Mouse (Mus musculus): ENCODE measurements around the gene Drd4. TPM values are rescaled to one million over a fixed set of nuclear protein-coding genes. Genes with fewer than 3 reads are reported as not detected.

Drd4 gene
- total and polyA plus RNA-seq, 3 experiments: 0.38 TPM; not detected in 2

DNA sequence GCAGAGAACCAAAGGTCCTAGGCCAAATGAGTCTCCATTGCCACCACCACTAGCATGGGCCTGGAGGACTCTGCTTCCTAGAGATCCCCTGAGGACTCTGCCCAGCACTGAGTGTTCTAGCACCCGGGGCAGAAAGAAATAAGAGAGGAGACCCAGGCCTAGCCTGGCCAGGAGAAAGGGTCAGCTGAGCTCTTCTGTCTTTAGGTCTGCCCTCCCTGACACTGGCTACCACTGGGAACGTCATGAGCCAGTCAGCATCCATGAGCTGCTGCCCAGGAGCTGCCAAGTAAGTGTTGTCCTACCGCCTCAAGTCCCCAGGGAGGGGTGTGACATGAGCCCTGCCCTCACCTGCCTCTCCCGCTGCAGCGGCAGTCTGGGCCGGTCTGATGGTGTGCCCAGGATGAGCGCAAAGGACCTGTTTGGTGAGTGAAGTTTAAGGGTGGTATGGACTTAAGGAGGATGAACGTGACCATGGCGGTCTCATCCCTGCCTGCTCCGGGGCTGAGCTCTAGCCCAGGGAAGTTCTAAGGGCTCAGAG, 50.0 kb downstream of the Drd4 start:
- ATAC-seq (ENCODE audit: extremely low read depth, insufficient number of reproducible peaks, low FRiP score, poor library complexity, severe bottlenecking) (no peak), DNase-seq (ENCODE audit: low spot score) (no peak)
- H3K4me3 ChIP-seq (ENCODE audit: low read depth, low read length): no peak overlapping the region
- H3K9me3 ChIP-seq (replicated peaks): no peaks in the 10 kb centered on the region
- TF ChIP-seq GATA2 (IDR thresholded peaks at IDR 0.05; ENCODE audit: borderline replicate concordance, low read depth, low read length): no peak
- no peak for TF ChIP-seq CTCF (IDR thresholded peaks at IDR 0.05; ENCODE audit: low read depth, low read length)
- TF ChIP-seq TAL1 (conservative IDR thresholded peaks at IDR 0.05; ENCODE audit: low read depth, low read length): no peak
- TF ChIP-seq POLR2AphosphoS5 (IDR thresholded peaks at IDR 0.05; ENCODE audit: insufficient replicate concordance, low read depth, low read length): no peak
- TF ChIP-seq GATA1 (IDR thresholded peaks at IDR 0.05; ENCODE audit: borderline replicate concordance, low read length): no peak
- peaks cover 5% of the 10 kb centered on the region for H3K36me3 ChIP-seq (replicated peaks)
- peaks cover 40% of the 10 kb centered on the region for H3K27me3 ChIP-seq (ENCODE audit: insufficient read depth, low read length)
- peaks cover 19% of the 10 kb centered on the region for H3K4me1 ChIP-seq (ENCODE audit: insufficient read depth, low read depth, low read length)

DNA sequence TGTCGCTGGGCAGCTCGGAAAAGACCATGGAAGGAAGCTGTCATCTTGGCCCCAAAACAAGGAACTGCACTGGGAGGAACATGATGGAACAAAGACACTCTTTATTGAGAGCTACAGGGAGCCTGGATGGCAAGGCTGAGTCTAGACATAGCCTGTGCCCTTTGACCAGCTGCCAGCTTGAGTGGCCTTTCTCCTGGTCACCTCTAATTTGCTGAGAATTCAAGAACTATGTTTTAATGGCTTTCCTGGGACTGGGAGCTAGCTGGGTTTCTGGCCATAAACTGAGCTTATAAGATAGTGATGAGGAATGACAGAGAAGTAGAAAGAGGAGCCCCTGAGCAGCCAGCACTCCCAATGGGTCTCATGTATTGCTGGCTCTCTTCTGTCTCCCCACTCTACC, 51.4 kb downstream of the Drd4 start:
- DNase-seq (ENCODE audit: low spot score) (no peak), ATAC-seq (ENCODE audit: extremely low read depth, insufficient number of reproducible peaks, low FRiP score, poor library complexity, severe bottlenecking) (no peak)
- H3K9me3 ChIP-seq (replicated peaks): no peaks in the 10 kb centered on the region

DNA sequence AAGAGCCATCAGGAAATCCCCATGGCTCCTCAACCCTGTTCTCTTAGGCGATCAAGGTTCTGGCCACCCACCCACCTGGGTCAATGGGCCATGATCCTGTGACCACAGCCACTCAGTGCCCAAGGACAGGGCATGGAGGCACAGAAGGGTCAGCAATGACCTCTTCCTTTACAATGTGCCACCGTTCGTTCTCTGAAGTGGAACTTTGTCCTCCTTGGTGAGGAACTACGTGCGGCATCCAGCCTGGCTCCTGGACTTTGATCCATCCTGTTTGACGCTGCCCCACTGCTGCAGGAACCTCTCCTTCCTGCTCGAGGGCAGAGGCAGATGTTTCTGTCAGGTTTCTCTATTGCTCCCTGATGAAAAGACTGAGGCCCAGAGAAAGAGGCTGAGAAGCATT, 51.9 kb downstream of the Drd4 start:
- no peaks in the 10 kb centered on the region for H3K36me3 ChIP-seq (replicated peaks)
- DNase-seq (ENCODE audit: low spot score): no peak
- peaks cover 39% of the 10 kb centered on the region for H3K27me3 ChIP-seq (ENCODE audit: insufficient read depth, low read length)
- H3K4me1 ChIP-seq (ENCODE audit: insufficient read depth, low read depth, low read length): peaks cover 5% of the 10 kb centered on the region
- no peak overlapping the region for H3K4me3 ChIP-seq (ENCODE audit: low read depth, low read length)
- H3K9me3 ChIP-seq (replicated peaks): no peaks in the 10 kb centered on the region
- no peak for TF ChIP-seq GATA1 (IDR thresholded peaks at IDR 0.05; ENCODE audit: borderline replicate concordance, low read length)
- no peak for TF ChIP-seq TAL1 (conservative IDR thresholded peaks at IDR 0.05; ENCODE audit: low read depth, low read length)
- TF ChIP-seq CTCF (IDR thresholded peaks at IDR 0.05; ENCODE audit: low read depth, low read length): no peak
- no peak for TF ChIP-seq POLR2AphosphoS5 (IDR thresholded peaks at IDR 0.05; ENCODE audit: insufficient replicate concordance, low read depth, low read length)
- no peak for ATAC-seq (ENCODE audit: extremely low read depth, insufficient number of reproducible peaks, low FRiP score, poor library complexity, severe bottlenecking)

More for the DNA sequence above, 51.4 kb downstream of the Drd4 start:
- peaks cover 40% of the 10 kb centered on the region for H3K27me3 ChIP-seq (ENCODE audit: insufficient read depth, low read length)
- H3K4me1 ChIP-seq (ENCODE audit: insufficient read depth, low read depth, low read length): peaks cover 10% of the 10 kb centered on the region
- H3K36me3 ChIP-seq (replicated peaks): no peaks in the 10 kb centered on the region
- no peak overlapping the region for H3K4me3 ChIP-seq (ENCODE audit: low read depth, low read length)
- TF ChIP-seq POLR2AphosphoS5 (IDR thresholded peaks at IDR 0.05; ENCODE audit: insufficient replicate concordance, low read depth, low read length) (no peak), CTCF (IDR thresholded peaks at IDR 0.05; ENCODE audit: low read depth, low read length) (no peak), TAL1 (conservative IDR thresholded peaks at IDR 0.05; ENCODE audit: low read depth, low read length) (no peak), GATA1 (IDR thresholded peaks at IDR 0.05; ENCODE audit: borderline replicate concordance, low read length) (no peak), GATA2 (IDR thresholded peaks at IDR 0.05; ENCODE audit: borderline replicate concordance, low read depth, low read length) (no peak)

DNA sequence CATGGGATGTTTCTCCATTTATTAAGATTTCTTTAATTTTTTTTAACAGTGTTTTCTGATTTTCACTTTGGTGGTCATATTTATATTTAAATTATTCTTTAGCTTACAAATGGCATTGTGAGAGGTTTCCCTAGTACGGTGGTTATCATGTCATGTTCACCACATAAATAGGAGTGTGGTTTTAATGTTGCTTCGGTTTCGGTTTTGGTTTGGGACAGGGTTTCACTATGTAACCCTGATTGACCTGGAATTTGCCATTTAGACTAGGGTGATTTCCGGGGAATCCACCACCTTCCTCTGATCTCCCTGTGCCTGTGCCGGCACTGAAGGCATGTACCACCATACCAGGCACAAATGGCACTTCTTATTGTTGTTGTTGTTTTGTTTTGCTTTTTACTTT, 53.0 kb downstream of the Drd4 start:
- ATAC-seq (ENCODE audit: extremely low read depth, insufficient number of reproducible peaks, low FRiP score, poor library complexity, severe bottlenecking) (no peak), DNase-seq (ENCODE audit: low spot score) (no peak)
- no peak overlapping the region for H3K4me3 ChIP-seq (ENCODE audit: low read depth, low read length)
- H3K36me3 ChIP-seq (replicated peaks): no peaks in the 10 kb centered on the region
- peaks cover 29% of the 10 kb centered on the region for H3K27me3 ChIP-seq (ENCODE audit: insufficient read depth, low read length)
- no peak for TF ChIP-seq CTCF (IDR thresholded peaks at IDR 0.05; ENCODE audit: low read depth, low read length)
- no peak for TF ChIP-seq GATA2 (IDR thresholded peaks at IDR 0.05; ENCODE audit: borderline replicate concordance, low read depth, low read length)
- TF ChIP-seq POLR2AphosphoS5 (IDR thresholded peaks at IDR 0.05; ENCODE audit: insufficient replicate concordance, low read depth, low read length): no peak
- no peak for TF ChIP-seq GATA1 (IDR thresholded peaks at IDR 0.05; ENCODE audit: borderline replicate concordance, low read length)
- no peak for TF ChIP-seq TAL1 (conservative IDR thresholded peaks at IDR 0.05; ENCODE audit: low read depth, low read length)
- H3K4me1 ChIP-seq (ENCODE audit: insufficient read depth, low read depth, low read length): no peaks in the 10 kb centered on the region
- no peaks in the 10 kb centered on the region for H3K9me3 ChIP-seq (replicated peaks)

Other genes starting within 250 kb of the Drd4 start
Only the 20 nearest of the 29 such genes appear.
- gene Rnh1, start 119.1 kb upstream of the Drd4 start, total RNA-seq (2014; fragmentation: Nextera tagmentation): 14.7 and 16.3 TPM in 2 replicates
- 40.6 and 51.8 TPM in 2 replicates for gene Rnh1, start 119.1 kb upstream of the Drd4 start, total RNA-seq (2017)
- gene Rnh1, start 119.1 kb upstream of the Drd4 start, polyA plus RNA-seq (2012): 3.0 and 12.6 TPM in 2 replicates
- 30.3 and 32.7 TPM in 2 replicates for gene Hras, start 98.0 kb upstream of the Drd4 start, total RNA-seq (2014; fragmentation: Nextera tagmentation)
- gene Hras, start 98.0 kb upstream of the Drd4 start, total RNA-seq (2017): 29.3 and 31.5 TPM in 2 replicates
- gene Hras, start 98.0 kb upstream of the Drd4 start, polyA plus RNA-seq (2012): 31.1 and 38.9 TPM in 2 replicates
- 2.3 and 2.8 TPM in 2 replicates for gene Lrrc56, start 97.8 kb upstream of the Drd4 start, total RNA-seq (2014; fragmentation: Nextera tagmentation)
- 1.3 and 2.7 TPM in 2 replicates for gene Lrrc56, start 97.8 kb upstream of the Drd4 start, total RNA-seq (2017)
- gene Lrrc56, start 97.8 kb upstream of the Drd4 start, polyA plus RNA-seq (2012): 3.3 and 4.0 TPM in 2 replicates
- gene Lmntd2, start 77.9 kb upstream of the Drd4 start, total RNA-seq (2014; fragmentation: Nextera tagmentation): 1.6 and 2.2 TPM in 2 replicates
- 0.52 and 0.93 TPM in 2 replicates for gene Lmntd2, start 77.9 kb upstream of the Drd4 start, total RNA-seq (2017)
- gene Lmntd2, start 77.9 kb upstream of the Drd4 start, polyA plus RNA-seq (2012): 0.42 and 0.49 TPM in 2 replicates
- gene Rassf7, start 76.1 kb upstream of the Drd4 start, total RNA-seq (2014; fragmentation: Nextera tagmentation): 15.6 and 51.8 TPM in 2 replicates
- 4.9 and 8.9 TPM in 2 replicates for gene Rassf7, start 76.1 kb upstream of the Drd4 start, total RNA-seq (2017)
- 14.1 and 16.8 TPM in 2 replicates for gene Rassf7, start 76.1 kb upstream of the Drd4 start, polyA plus RNA-seq (2012)
- gene Phrf1, start 63.2 kb upstream of the Drd4 start, total RNA-seq (2014; fragmentation: Nextera tagmentation): 73.1 and 77.4 TPM in 2 replicates
- gene Phrf1, start 63.2 kb upstream of the Drd4 start, total RNA-seq (2017): 45.1 and 61.4 TPM in 2 replicates
- gene Phrf1, start 63.2 kb upstream of the Drd4 start, polyA plus RNA-seq (2012): 159 and 173 TPM in 2 replicates
- 1.6 and 2.5 TPM in 2 replicates for gene Irf7, start 25.5 kb upstream of the Drd4 start, total RNA-seq (2014; fragmentation: Nextera tagmentation)
- gene Irf7, start 25.5 kb upstream of the Drd4 start, total RNA-seq (2017): 6.2 and 6.8 TPM in 2 replicates
- 12.9 and 17.6 TPM in 2 replicates for gene Irf7, start 25.5 kb upstream of the Drd4 start, polyA plus RNA-seq (2012)
- not detected in 2 replicates for gene Cdhr5, start 15.2 kb upstream of the Drd4 start, total RNA-seq (2014; fragmentation: Nextera tagmentation)
- gene Cdhr5, start 15.2 kb upstream of the Drd4 start, total RNA-seq (2017): 0.05 TPM in 1 of 2 replicates, not detected in the other
- not detected in 2 replicates for gene Cdhr5, start 15.2 kb upstream of the Drd4 start, polyA plus RNA-seq (2012)
- gene Sct, start 12.9 kb upstream of the Drd4 start, total RNA-seq (2014; fragmentation: Nextera tagmentation): not detected in 2 replicates
- gene Sct, start 12.9 kb upstream of the Drd4 start, total RNA-seq (2017): not detected in 2 replicates
- not detected in 2 replicates for gene Sct, start 12.9 kb upstream of the Drd4 start, polyA plus RNA-seq (2012)
- 35.3 and 41.2 TPM in 2 replicates for gene Deaf1, start 35.7 kb downstream of the Drd4 start, total RNA-seq (2014; fragmentation: Nextera tagmentation)
- gene Deaf1, start 35.7 kb downstream of the Drd4 start, total RNA-seq (2017): 22.9 and 27.0 TPM in 2 replicates
- gene Deaf1, start 35.7 kb downstream of the Drd4 start, polyA plus RNA-seq (2012): 55.8 and 61.7 TPM in 2 replicates
- gene Tmem80, start 35.7 kb downstream of the Drd4 start, total RNA-seq (2014; fragmentation: Nextera tagmentation): 22.5 and 24.4 TPM in 2 replicates
- 18.0 and 18.3 TPM in 2 replicates for gene Tmem80, start 35.7 kb downstream of the Drd4 start, total RNA-seq (2017)
- gene Tmem80, start 35.7 kb downstream of the Drd4 start, polyA plus RNA-seq (2012): 8.4 and 9.0 TPM in 2 replicates
- not detected in 2 replicates for gene Eps8l2, start 46.9 kb downstream of the Drd4 start, total RNA-seq (2014; fragmentation: Nextera tagmentation)
- gene Eps8l2, start 46.9 kb downstream of the Drd4 start, total RNA-seq (2017): 0.33 TPM in 1 of 2 replicates, not detected in the other
- gene Eps8l2, start 46.9 kb downstream of the Drd4 start, polyA plus RNA-seq (2012): not detected in 2 replicates
- 59.1 and 68.2 TPM in 2 replicates for gene Taldo1, start 100.2 kb downstream of the Drd4 start, total RNA-seq (2014; fragmentation: Nextera tagmentation)
- 514 and 659 TPM in 2 replicates for gene Taldo1, start 100.2 kb downstream of the Drd4 start, total RNA-seq (2017)
- gene Taldo1, start 100.2 kb downstream of the Drd4 start, polyA plus RNA-seq (2012): 207 and 336 TPM in 2 replicates
- 22.6 and 30.8 TPM in 2 replicates for gene Gatd1, start 122.1 kb downstream of the Drd4 start, total RNA-seq (2014; fragmentation: Nextera tagmentation)
- gene Gatd1, start 122.1 kb downstream of the Drd4 start, total RNA-seq (2017): 23.8 and 23.9 TPM in 2 replicates
- gene Gatd1, start 122.1 kb downstream of the Drd4 start, polyA plus RNA-seq (2012): 15.4 and 16.5 TPM in 2 replicates
- gene Cend1, start 137.5 kb downstream of the Drd4 start, total RNA-seq (2014; fragmentation: Nextera tagmentation): not detected in 2 replicates
- gene Cend1, start 137.5 kb downstream of the Drd4 start, total RNA-seq (2017): not detected in 2 replicates
- not detected in 2 replicates for gene Cend1, start 137.5 kb downstream of the Drd4 start, polyA plus RNA-seq (2012)
- 16.3 and 20.8 TPM in 2 replicates for gene Slc25a22, start 145.9 kb downstream of the Drd4 start, total RNA-seq (2014; fragmentation: Nextera tagmentation)
- 3.7 and 3.8 TPM in 2 replicates for gene Slc25a22, start 145.9 kb downstream of the Drd4 start, total RNA-seq (2017)
- gene Slc25a22, start 145.9 kb downstream of the Drd4 start, polyA plus RNA-seq (2012): 51.8 and 54.9 TPM in 2 replicates
- 22.9 and 29.6 TPM in 2 replicates for gene Pidd1, start 152.0 kb downstream of the Drd4 start, total RNA-seq (2014; fragmentation: Nextera tagmentation)
- gene Pidd1, start 152.0 kb downstream of the Drd4 start, total RNA-seq (2017): 8.8 and 8.9 TPM in 2 replicates
- gene Pidd1, start 152.0 kb downstream of the Drd4 start, polyA plus RNA-seq (2012): 40.1 and 59.6 TPM in 2 replicates
- 939 and 1,045 TPM in 2 replicates for gene Rplp2, start 155.4 kb downstream of the Drd4 start, total RNA-seq (2014; fragmentation: Nextera tagmentation)
- gene Rplp2, start 155.4 kb downstream of the Drd4 start, total RNA-seq (2017): 1,867 and 2,370 TPM in 2 replicates
- gene Rplp2, start 155.4 kb downstream of the Drd4 start, polyA plus RNA-seq (2012): 5,272 and 6,746 TPM in 2 replicates
- gene Pnpla2, start 163.2 kb downstream of the Drd4 start, total RNA-seq (2014; fragmentation: Nextera tagmentation): 23.6 and 26.7 TPM in 2 replicates
- gene Pnpla2, start 163.2 kb downstream of the Drd4 start, total RNA-seq (2017): 7.1 and 9.9 TPM in 2 replicates
- 49.9 and 50.5 TPM in 2 replicates for gene Pnpla2, start 163.2 kb downstream of the Drd4 start, polyA plus RNA-seq (2012)
- gene Cracr2b, start 169.1 kb downstream of the Drd4 start, total RNA-seq (2014; fragmentation: Nextera tagmentation): not detected in 2 replicates
- 0.44 TPM in 1 of 2 replicates, not detected in the other for gene Cracr2b, start 169.1 kb downstream of the Drd4 start, total RNA-seq (2017)
- gene Cracr2b, start 169.1 kb downstream of the Drd4 start, polyA plus RNA-seq (2012): not detected in 2 replicates

All from G1E (cell line).